Mouse (Mus musculus): Measurements from ENCODE around the gene Doxl2.

Gene Doxl2

GRCm38 (mm10) chr6:49009665-49010064 lies 34.9 kb downstream of the Doxl2 start:
- DNase-seq (ENCODE audit: low spot score) = no peak

- DNase-seq (ENCODE audit: low spot score) = no peak
Observed at GRCm38 (mm10) chr6:49011191-49011590, 36.4 kb downstream of the Doxl2 start.

GRCm38 (mm10) chr6:49013023-49013422 lies 38.3 kb downstream of the Doxl2 start:
- DNase-seq (ENCODE audit: low spot score) = no peak

- DNase-seq (ENCODE audit: low spot score) = no peak
Observed at GRCm38 (mm10) chr6:49013458-49013857, 38.7 kb downstream of the Doxl2 start.

GRCm38 (mm10) chr6:49017150-49017549 lies 42.4 kb downstream of the Doxl2 start:
- no peak for DNase-seq (ENCODE audit: low spot score)

GRCm38 (mm10) chr6:49019341-49019740 lies 44.6 kb downstream of the Doxl2 start:
- no peak for DNase-seq (ENCODE audit: low spot score)

GRCm38 (mm10) chr6:49021141-49022012 lies 46.6 kb downstream of the Doxl2 start:
- no peak for DNase-seq (ENCODE audit: low spot score)

GRCm38 (mm10) chr6:49022384-49022783 lies 47.6 kb downstream of the Doxl2 start:
- no peak for DNase-seq (ENCODE audit: low spot score)

- no peak for DNase-seq (ENCODE audit: low spot score)
Observed at GRCm38 (mm10) chr6:49023315-49023714, 48.6 kb downstream of the Doxl2 start.

- DNase-seq (ENCODE audit: low spot score) = no peak
Observed at GRCm38 (mm10) chr6:49025290-49025689, 50.5 kb downstream of the Doxl2 start.

- no peak for DNase-seq (ENCODE audit: low spot score)
Observed at GRCm38 (mm10) chr6:49026496-49026895, 51.7 kb downstream of the Doxl2 start.

GRCm38 (mm10) chr6:49028019-49028418 lies 53.3 kb downstream of the Doxl2 start:
- DNase-seq (ENCODE audit: low spot score) = no peak
